Mouse (Mus musculus) intestine, embryonic 16.5 days (tissue): ENCODE results near the gene Chdh. TPM values are rescaled to one million over a fixed set of nuclear protein-coding genes. Genes with fewer than 3 reads are reported as not detected.
A peak's percentile ranks its signal among the peaks of the same experiment; 100 is the strongest.

Source experiments
- ATAC-seq: fragments of 200-750 bp; cut with Nextera tagmentation; 2 replicates; pipeline ENCODE4 v1.8.0; 2017; ENCODE audit warnings: moderate TSS enrichment, moderate library complexity
- H3K27ac ChIP-seq: fragments of 300-500 bp; sonication (generic); 2 replicates; pipeline ENCODE4 v1.5.1; 2014; ENCODE audit warnings: mild to moderate bottlenecking, low read length
- H3K27me3 ChIP-seq: fragments of 300-500 bp; sonication (generic); replicated peaks from 2 replicates; pipeline ENCODE4 v1.6.1; 2014; ENCODE audit warnings: low read length, control low read depth, mixed read lengths; ENCODE audit not compliant: control insufficient read depth, insufficient read depth
- H3K36me3 ChIP-seq: fragments of 300-500 bp; sonication (generic); 2 replicates; pipeline ENCODE4 v1.6.1; 2014; ENCODE audit warnings: low read length, control low read depth; ENCODE audit not compliant: control insufficient read depth, insufficient read depth
- H3K4me1 ChIP-seq: fragments of 300-500 bp; sonication (generic); 2 replicates; pipeline ENCODE4 v1.6.1; 2014; ENCODE audit warnings: low read length, control low read depth, mixed read lengths; ENCODE audit not compliant: control insufficient read depth, insufficient read depth
- H3K4me2 ChIP-seq: fragments of 300-500 bp; sonication (generic); 2 replicates; pipeline ENCODE4 v1.6.1; 2014; ENCODE audit warnings: low read depth, low read length, control low read depth
- H3K4me3 ChIP-seq: fragments of 300-500 bp; sonication (generic); 2 replicates; pipeline ENCODE4 v1.5.1; 2014; ENCODE audit warnings: mild to moderate bottlenecking, low read length
- H3K9ac ChIP-seq: fragments of 300-500 bp; sonication (generic); 2 replicates; pipeline ENCODE4 v1.6.1; 2014; ENCODE audit warnings: low read depth, low read length
- H3K9me3 ChIP-seq: fragments of 300-500 bp; sonication (generic); 2 replicates; pipeline ENCODE4 v1.6.1; 2016; ENCODE audit warnings: low read length, control low read depth; ENCODE audit not compliant: control insufficient read depth
- WGBS: fragments of 180-500 bp; shearing (Covaris S2); extraction: QIAGEN DNeasy Blood & Tissue Kit; methylation state at CpG from one replicate; pipeline ENCODE4 v1.1.7; 2014; 5-methylcytosine and 5-hydroxymethylcytosine counted together
- polyA plus RNA-seq: library from polyadenylated mRNA; unstranded; fragments of >200 nt; fragmentation: Nextera tagmentation; extraction: Ambion mirVana; gene quantifications from 2 replicates; pipeline ENCODE4 v1.2.1, GENCODE M21; 2015

The Chdh gene
- polyA plus RNA-seq, 1 experiment from 2014 or later, result 2.1 TPM

- Histone ChIP-seq H3K27me3 (no peaks in the 10 kb centered on the region), H3K4me2 (no peak overlapping the region), H3K27ac (no peak overlapping the region), H3K4me3 (no peak overlapping the region), H3K36me3 (peaks cover 56% of the 10 kb centered on the region), H3K9me3 (no peaks in the 10 kb centered on the region), H3K4me1 (no peaks in the 10 kb centered on the region), H3K9ac (no peak overlapping the region)
- WGBS, result 96% methylated on average over 4 of the region's 4 CpGs
- no peak for ATAC-seq
Observed at GRCm38 (mm10) chr14:29986096-29986495, 22.7 kb upstream of the Chdh start.

DNA sequence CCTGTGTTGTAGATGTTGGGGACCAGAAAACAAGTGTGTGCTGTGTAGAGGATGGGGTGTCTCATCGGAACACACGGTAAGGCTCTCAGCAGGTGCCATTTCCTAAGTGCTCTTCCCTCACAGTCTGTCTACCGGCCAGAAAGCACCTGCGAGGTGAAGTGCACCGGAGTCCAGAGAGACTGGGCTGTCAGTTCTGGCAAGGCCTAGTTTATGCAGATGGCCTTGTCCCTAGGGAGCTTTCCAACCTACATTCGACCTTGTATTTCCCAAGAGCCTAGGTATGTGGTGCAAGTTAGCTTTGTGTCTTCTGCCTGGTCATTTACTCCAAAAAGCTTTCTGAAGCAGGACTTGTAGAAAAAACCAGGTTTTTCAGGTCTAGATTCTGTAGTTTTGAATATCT lies 21.5 kb upstream of the Chdh start:
- peaks cover 55% of the 10 kb centered on the region for H3K36me3 ChIP-seq
- no peaks in the 10 kb centered on the region for H3K4me1 ChIP-seq
- no peak overlapping the region for H3K27ac ChIP-seq
- WGBS, result 92% methylated on average over 6 of the region's 6 CpGs
- H3K27me3 ChIP-seq, result no peaks in the 10 kb centered on the region
- H3K9me3 ChIP-seq, result no peaks in the 10 kb centered on the region
- no peak for ATAC-seq
- no peak overlapping the region for H3K9ac ChIP-seq
- no peak overlapping the region for H3K4me3 ChIP-seq
- no peak overlapping the region for H3K4me2 ChIP-seq

- Histone ChIP-seq H3K4me1 (no peaks in the 10 kb centered on the region), H3K27ac (no peak overlapping the region), H3K9ac (no peak overlapping the region), H3K4me2 (no peak overlapping the region), H3K36me3 (peaks cover 50% of the 10 kb centered on the region), H3K9me3 (no peaks in the 10 kb centered on the region), H3K27me3 (no peaks in the 10 kb centered on the region), H3K4me3 (no peak overlapping the region)
- no peak for ATAC-seq
- WGBS, result 96% methylated on average over 9 of the region's 9 CpGs
Observed at GRCm38 (mm10) chr14:29987739-29988138, 21.1 kb upstream of the Chdh start.

- ATAC-seq, result no peak
- Histone ChIP-seq H3K27me3 (no peaks in the 10 kb centered on the region), H3K4me1 (no peaks in the 10 kb centered on the region), H3K9ac (no peak overlapping the region), H3K4me2 (no peak overlapping the region), H3K27ac (no peak overlapping the region), H3K36me3 (peaks cover 50% of the 10 kb centered on the region), H3K9me3 (no peaks in the 10 kb centered on the region), H3K4me3 (no peak overlapping the region)
- 94% methylated on average over 4 of the region's 4 CpGs for WGBS
Observed at GRCm38 (mm10) chr14:29988337-29988736, 20.5 kb upstream of the Chdh start.

DNA sequence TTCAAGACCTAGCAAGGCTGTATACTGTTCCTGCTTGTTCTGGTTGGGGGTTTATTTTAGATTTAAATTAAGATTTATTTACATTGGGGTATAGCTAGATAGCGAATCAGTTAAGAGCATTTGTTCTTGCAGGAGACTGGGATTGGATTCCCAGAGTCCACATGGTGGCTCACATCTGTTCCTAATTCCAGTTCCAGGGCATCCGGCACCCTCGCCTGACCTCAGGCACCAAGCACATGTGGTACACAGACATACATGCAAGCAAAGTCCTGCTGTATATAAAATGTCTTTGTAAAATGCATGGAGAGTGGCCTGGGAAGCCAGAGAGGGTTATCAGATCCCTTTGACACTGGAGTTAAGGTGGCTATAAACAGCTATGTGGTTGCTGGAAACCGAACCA lies 13.8 kb upstream of the Chdh start:
- no peak overlapping the region for H3K4me2 ChIP-seq
- no peak overlapping the region for H3K27ac ChIP-seq
- no peaks in the 10 kb centered on the region for H3K9me3 ChIP-seq
- peaks cover 14% of the 10 kb centered on the region for H3K4me1 ChIP-seq
- H3K36me3 ChIP-seq, result peaks cover 31% of the 10 kb centered on the region
- H3K27me3 ChIP-seq, result no peaks in the 10 kb centered on the region
- H3K9ac ChIP-seq, result no peak overlapping the region
- no peak overlapping the region for H3K4me3 ChIP-seq
- ATAC-seq, result no peak
- 91% methylated on average over 4 of the region's 4 CpGs for WGBS

GRCm38 (mm10) chr14:29996000-29996751 lies 12.6 kb upstream of the Chdh start:
- Histone ChIP-seq H3K4me1 (peaks cover 14% of the 10 kb centered on the region), H3K4me3 (no peak overlapping the region), H3K9me3 (no peaks in the 10 kb centered on the region), H3K36me3 (peaks cover 25% of the 10 kb centered on the region), H3K27ac (peak overlapping the region; percentile 64), H3K4me2 (no peak overlapping the region), H3K27me3 (no peaks in the 10 kb centered on the region), H3K9ac (no peak overlapping the region)
- ATAC-seq, result peak; percentile 94
- WGBS, result 77% methylated on average over 11 of the region's 11 CpGs

GRCm38 (mm10) chr14:29997345-29997744 lies 11.5 kb upstream of the Chdh start:
- Histone ChIP-seq H3K4me2 (no peak overlapping the region), H3K9me3 (no peaks in the 10 kb centered on the region), H3K4me1 (peaks cover 14% of the 10 kb centered on the region), H3K4me3 (no peak overlapping the region), H3K9ac (no peak overlapping the region), H3K27me3 (no peaks in the 10 kb centered on the region), H3K27ac (no peak overlapping the region), H3K36me3 (peaks cover 18% of the 10 kb centered on the region)
- ATAC-seq, result no peak

GRCm38 (mm10) chr14:29998747-29999474 lies 9.9 kb upstream of the Chdh start:
- no peak for ATAC-seq
- Histone ChIP-seq H3K9me3 (no peaks in the 10 kb centered on the region), H3K4me3 (no peak overlapping the region), H3K4me1 (peaks cover 14% of the 10 kb centered on the region), H3K4me2 (no peak overlapping the region), H3K27ac (no peak overlapping the region), H3K36me3 (peaks cover 10% of the 10 kb centered on the region; the same call in 1 of the 2 replicates), H3K9ac (no peak overlapping the region), H3K27me3 (no peaks in the 10 kb centered on the region)
- WGBS, result 68% methylated on average over 13 of the region's 13 CpGs

GRCm38 (mm10) chr14:29999475-29999811 lies 9.4 kb upstream of the Chdh start:
- Histone ChIP-seq H3K27me3 (no peaks in the 10 kb centered on the region), H3K9me3 (no peaks in the 10 kb centered on the region), H3K4me1 (peaks cover 14% of the 10 kb centered on the region), H3K4me3 (no peak overlapping the region), H3K9ac (no peak overlapping the region), H3K36me3 (peaks cover 6% of the 10 kb centered on the region; the same call in 1 of the 2 replicates), H3K4me2 (no peak overlapping the region), H3K27ac (no peak overlapping the region)
- WGBS, result 68% methylated on average over 3 of the region's 3 CpGs
- peak; percentile 45; the same call in 1 of the 2 replicates for ATAC-seq
